Mouse (Mus musculus) MEL (cell line): ENCODE results near the gene Ralgapb. TPM values are rescaled to one million over a fixed set of nuclear protein-coding genes. Genes with fewer than 3 reads are reported as not detected.

Experiments used
- DNase-seq: peaks from one replicate; pipeline ENCODE4 v3.0.0; 2011; ENCODE audit warnings: low read depth, low spot score
- H3K27ac ChIP-seq: 2 replicates; pipeline ENCODE4 v1.5.1; 2012; ENCODE audit warnings: low read depth, mild to moderate bottlenecking, control low read depth, low read length, moderate library complexity; ENCODE audit not compliant: control insufficient read depth
- H3K27me3 ChIP-seq, 2 experiments: fragments of 150-350 bp in 1 of 2; sonication (generic) in 1 of 2; 2 replicates each; pipeline ENCODE4 v1.6.1; 2012; ENCODE audit warnings: low read length in 2 of 2, mild to moderate bottlenecking in 2 of 2, improper control_type of control experiment in 1 of 2, moderate library complexity in 1 of 2; ENCODE audit not compliant: insufficient read depth in 2 of 2, control insufficient read depth in 1 of 2
- H3K36me3 ChIP-seq, 2 experiments: 2 replicates each; pipeline ENCODE4 v1.6.1; 2012 to 2014; ENCODE audit warnings: low read length in 2 of 2, improper control_type of control experiment in 1 of 2, inconsistent platforms in 1 of 2, mild to moderate bottlenecking in 1 of 2; ENCODE audit not compliant: insufficient read depth in 2 of 2, control insufficient read depth in 1 of 2
- H3K4me1 ChIP-seq, 2 experiments: fragments of 150-350 bp in 1 of 2; sonication (generic) in 1 of 2; 2 replicates each; pipeline ENCODE4 v1.6.1; 2012; ENCODE audit warnings: low read length in 2 of 2, improper control_type of control experiment in 1 of 2, mild to moderate bottlenecking in 1 of 2; ENCODE audit not compliant: insufficient read depth in 2 of 2, control insufficient read depth in 1 of 2
- H3K4me3 ChIP-seq, 2 experiments: fragments of 150-350 bp in 1 of 2; sonication (generic) in 1 of 2; 2 replicates each; pipeline ENCODE4 v1.5.1; 2012; ENCODE audit warnings: low read depth in 2 of 2, low read length in 2 of 2, mild to moderate bottlenecking in 2 of 2, moderate library complexity in 2 of 2, control low read depth in 1 of 2, improper control_type of control experiment in 1 of 2; ENCODE audit not compliant: control insufficient read depth in 1 of 2, insufficient read depth in 1 of 2
- H3K79me2 ChIP-seq: 2 replicates; pipeline ENCODE4 v1.6.1; 2012; ENCODE audit warnings: mild to moderate bottlenecking, low read length, moderate library complexity; ENCODE audit not compliant: control insufficient read depth, poor library complexity, insufficient read depth
- H3K9ac ChIP-seq: 2 replicates; pipeline ENCODE4 v1.6.1; 2012; ENCODE audit warnings: low read depth, mild to moderate bottlenecking, control low read depth, low read length, moderate library complexity; ENCODE audit not compliant: control insufficient read depth, poor library complexity, severe bottlenecking
- H3K9me3 ChIP-seq: fragments of 150-350 bp; sonication (generic); replicated peaks from 2 replicates; pipeline ENCODE4 v1.6.1; 2012; ENCODE audit warnings: mild to moderate bottlenecking, low read length, improper control_type of control experiment, moderate library complexity; ENCODE audit not compliant: insufficient read depth
- ETS1 ChIP-seq: IDR thresholded peaks from 2 replicates; pipeline ENCODE4 v1.6.1; 2012; ENCODE audit warnings: low read depth, mild to moderate bottlenecking, inconsistent platforms, low read length, improper control_type of control experiment, moderate library complexity
- GATA1 ChIP-seq: IDR thresholded peaks from 2 replicates; pipeline ENCODE4 v1.6.1; 2011; ENCODE audit warnings: low read depth, low read length, improper control_type of control experiment
- HCFC1 ChIP-seq: IDR thresholded peaks from 2 replicates; pipeline ENCODE4 v1.6.1; 2012; ENCODE audit warnings: low read depth, mild to moderate bottlenecking, inconsistent platforms, low read length, improper control_type of control experiment, moderate library complexity
- KAT2A ChIP-seq: conservative IDR thresholded peaks from 2 replicates; pipeline ENCODE4 v1.6.1; 2012; ENCODE audit warnings: low read depth, low read length, improper control_type of control experiment, inconsistent platforms
- MAX ChIP-seq: IDR thresholded peaks from 2 replicates; pipeline ENCODE4 v1.6.1; 2011; ENCODE audit warnings: low read length, improper control_type of control experiment
- MAZ ChIP-seq: IDR thresholded peaks from 2 replicates; pipeline ENCODE4 v1.6.1; 2012; ENCODE audit warnings: low read depth, mild to moderate bottlenecking, inconsistent platforms, low read length, improper control_type of control experiment
- MYB ChIP-seq: IDR thresholded peaks from 2 replicates; pipeline ENCODE4 v1.6.1; 2011; ENCODE audit warnings: mild to moderate bottlenecking, low read depth, low read length, improper control_type of control experiment
- MYC ChIP-seq: IDR thresholded peaks from 2 replicates; pipeline ENCODE4 v1.6.1; 2011; ENCODE audit warnings: low read depth, mild to moderate bottlenecking, low read length, improper control_type of control experiment, moderate library complexity
- POLR2A ChIP-seq, 2 experiments: IDR thresholded peaks; 2 replicates each; pipeline ENCODE4 v1.6.1; 2011 to 2012; ENCODE audit warnings: low read length in 2 of 2, mild to moderate bottlenecking in 2 of 2, control low read depth in 1 of 2, improper control_type of control experiment in 1 of 2, low read depth in 1 of 2, moderate library complexity in 1 of 2; ENCODE audit not compliant: control insufficient read depth in 1 of 2, insufficient read depth in 1 of 2, poor library complexity in 1 of 2
- SIN3A ChIP-seq: IDR thresholded peaks from 2 replicates; pipeline ENCODE4 v1.6.1; 2012; ENCODE audit warnings: low read length, improper control_type of control experiment, inconsistent platforms
- TAL1 ChIP-seq: IDR thresholded peaks from 2 replicates; pipeline ENCODE4 v1.6.1; 2012; ENCODE audit warnings: mild to moderate bottlenecking, inconsistent platforms, low read length, moderate library complexity, mixed read lengths
- TCF12 ChIP-seq: IDR thresholded peaks from 2 replicates; pipeline ENCODE4 v1.6.1; 2014; ENCODE audit warnings: low read depth, mild to moderate bottlenecking, inconsistent platforms, low read length, improper control_type of control experiment, moderate library complexity
- ZC3H11A ChIP-seq: IDR thresholded peaks from 2 replicates; pipeline ENCODE4 v1.6.1; 2012; ENCODE audit warnings: low read depth, mild to moderate bottlenecking, inconsistent platforms, low read length, improper control_type of control experiment
- ZMIZ1 ChIP-seq: IDR thresholded peaks from 2 replicates; pipeline ENCODE4 v1.6.1; 2012; ENCODE audit warnings: low read depth, mild to moderate bottlenecking, inconsistent platforms, low read length, improper control_type of control experiment, moderate library complexity
- polyA plus RNA-seq, 2 experiments: library from polyadenylated mRNA; stranded (reverse) in 1 of 2; unstranded in 1 of 2; fragments of >175 nt in 1 of 2; fragments of >200 nt in 1 of 2; gene quantifications; 2 replicates each; pipeline versions ENCODE4 v1.2.1 to v1.2.4; 2012; ENCODE audit warnings: low replicate concordance in 2 of 2, low read depth in 1 of 2; ENCODE audit not compliant: insufficient read length in 2 of 2, insufficient read depth in 1 of 2, missing spikeins in 1 of 2
- total RNA-seq: library from RNA; depleted of rRNA; stranded (reverse); fragments of 300-350 nt; gene quantifications from 2 replicates; pipeline ENCODE4 v1.2.3, GENCODE M21; 2012

Gene Ralgapb
- total and polyA plus RNA-seq, 3 experiments: 15.0 to 122 (median 20.7) TPM

- Histone ChIP-seq H3K9ac (no peak overlapping the region), H3K9me3 (no peaks in the 10 kb centered on the region), H3K4me1 (peaks cover 8% of the 10 kb centered on the region in 2 experiments; a peak in 3 of 4 replicates), H3K27ac (no peak overlapping the region), H3K27me3 (no peaks in the 10 kb centered on the region), H3K36me3 (peaks cover 12 to 13% of the 10 kb centered on the region in 2 experiments), H3K79me2 (no peaks in the 10 kb centered on the region), H3K4me3 (no peak overlapping the region)
- DNase-seq: no peak
- TF ChIP-seq SIN3A: no peak
- no peak for TF ChIP-seq ETS1
Measured at GRCm38 (mm10) chr2:158449845-158450244, 40.2 kb downstream of the Ralgapb start.

DNA sequence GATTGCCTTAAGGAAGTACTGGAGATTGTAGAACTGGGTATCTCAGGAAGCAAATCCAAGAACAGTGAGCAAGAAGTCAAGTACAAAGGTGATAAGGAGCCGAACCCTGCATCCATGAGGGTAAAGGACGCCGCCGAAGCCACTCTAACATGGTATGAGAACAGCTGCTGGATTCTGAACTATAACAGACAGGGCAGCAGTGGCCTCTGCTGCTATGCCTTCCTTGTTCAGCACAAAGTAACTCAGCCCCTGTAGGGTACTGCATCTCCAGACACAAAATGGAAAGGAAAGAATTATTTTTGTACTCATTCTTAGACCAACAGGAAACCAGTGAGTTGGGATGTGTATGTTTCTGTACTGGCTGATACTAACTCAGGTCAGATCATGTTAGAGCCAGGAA lies 46.8 kb downstream of the Ralgapb start:
- no peak overlapping the region for H3K27ac ChIP-seq
- no peak overlapping the region for H3K9ac ChIP-seq
- H3K27me3 ChIP-seq: no peaks in the 10 kb centered on the region
- DNase-seq: no peak
- no peaks in the 10 kb centered on the region for H3K79me2 ChIP-seq
- H3K36me3 ChIP-seq: peaks cover 0 to 26% of the 10 kb centered on the region in 2 experiments; a peak in 2 of 4 replicates
- no peak overlapping the region for H3K4me3 ChIP-seq
- no peaks in the 10 kb centered on the region for H3K9me3 ChIP-seq
- H3K4me1 ChIP-seq: no peaks in the 10 kb centered on the region
- TF ChIP-seq ZC3H11A (no peak), MYB (no peak), MAZ (no peak), POLR2A (IDR thresholded peaks at IDR 0.05; ENCODE audit: control insufficient read depth in 1 of 2, insufficient read depth in 1 of 2, low read depth in 1 of 2, low read length in 2 of 2, poor library complexity in 1 of 2) (no peak), MYC (no peak), TAL1 (no peak), MAX (no peak)
- TF ChIP-seq, all 39 proteins: peak for 0

GRCm38 (mm10) chr2:158457610-158458009 lies 48.0 kb downstream of the Ralgapb start:
- no peak for DNase-seq
- Histone ChIP-seq H3K9me3 (no peaks in the 10 kb centered on the region), H3K27me3 (no peaks in the 10 kb centered on the region), H3K36me3 (peaks cover 0 to 29% of the 10 kb centered on the region in 2 experiments; a peak in 2 of 4 replicates), H3K9ac (no peak overlapping the region), H3K27ac (no peak overlapping the region), H3K4me3 (no peak overlapping the region), H3K4me1 (no peaks in the 10 kb centered on the region), H3K79me2 (no peaks in the 10 kb centered on the region)
- TF ChIP-seq TCF12 (no peak), ZMIZ1 (no peak), KAT2A (no peak), MAX (no peak), MAZ (no peak), HCFC1 (no peak), GATA1 (no peak)
